Mouse (Mus musculus) cerebellum, adult 2 months (tissue): ENCODE data around the gene Akap8.

Experiments
- CTCF ChIP-seq: fragments of 200-500 bp; IDR thresholded peaks from 2 replicates; pipeline ENCODE4 v1.5.1; 2011; ENCODE audit warnings: low read depth, mild to moderate bottlenecking, control low read depth, low read length, moderate library complexity, borderline replicate concordance; ENCODE audit not compliant: insufficient read depth
- POLR2A ChIP-seq: fragments of 200-500 bp; IDR thresholded peaks from 2 replicates; pipeline ENCODE4 v1.6.1; 2011; ENCODE audit warnings: low read length, control low read depth, borderline replicate concordance; ENCODE audit not compliant: insufficient read depth

- TF ChIP-seq CTCF (no peak), POLR2A (no peak)
Observed at GRCm38 (mm10) chr17:32257452-32257851, 63.6 kb downstream of the Akap8 start.
